Mouse (Mus musculus) lung, postnatal 0 days (tissue): ENCODE data around the gene 1110008P14Rik.

Experiments used
- CTCF ChIP-seq: IDR thresholded peaks from 2 replicates; pipeline ENCODE4 v1.5.1; 2016; ENCODE audit warnings: antibody characterized with exemption, mild to moderate bottlenecking
- EP300 ChIP-seq: IDR thresholded peaks from 2 replicates; pipeline ENCODE4 v1.6.1; 2016; ENCODE audit warnings: antibody characterized with exemption, mild to moderate bottlenecking, control low read depth

DNA sequence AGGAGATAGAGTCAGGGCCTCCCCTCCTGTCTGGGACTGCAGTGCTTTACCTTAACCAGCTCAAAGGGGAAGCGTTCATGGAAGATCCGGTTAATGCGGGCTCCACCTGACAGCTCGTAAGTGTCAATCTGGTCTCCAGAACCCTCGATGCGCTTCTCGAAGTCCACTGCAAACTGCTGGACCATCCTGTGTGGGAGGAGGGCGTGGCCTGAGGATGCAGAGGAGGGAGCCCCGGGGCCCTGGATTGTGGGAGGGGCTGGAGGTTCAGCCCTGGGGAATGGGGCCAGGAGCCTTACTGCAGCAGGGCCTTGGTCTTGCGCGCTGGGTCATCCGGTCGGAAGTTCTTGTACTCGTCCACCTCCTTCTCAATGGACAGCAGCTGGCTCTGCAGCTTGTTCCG lies 45.9 kb downstream of the 1110008P14Rik start:
- TF ChIP-seq CTCF = no peak
- no peak for TF ChIP-seq EP300
